Mouse (Mus musculus): ENCODE results near the gene Cyp2d11. TPM values are rescaled to one million over a fixed set of nuclear protein-coding genes. Genes with fewer than 3 reads are reported as not detected.
"Not testable (repeated sequence)": the region's sequence is repeated elsewhere in the genome, so short reads cannot be mapped to it uniquely, and the experiment has no call there.

Cyp2d11 gene
- total and polyA plus RNA-seq, 2 experiments from 2014 or later: not detected

DNA sequence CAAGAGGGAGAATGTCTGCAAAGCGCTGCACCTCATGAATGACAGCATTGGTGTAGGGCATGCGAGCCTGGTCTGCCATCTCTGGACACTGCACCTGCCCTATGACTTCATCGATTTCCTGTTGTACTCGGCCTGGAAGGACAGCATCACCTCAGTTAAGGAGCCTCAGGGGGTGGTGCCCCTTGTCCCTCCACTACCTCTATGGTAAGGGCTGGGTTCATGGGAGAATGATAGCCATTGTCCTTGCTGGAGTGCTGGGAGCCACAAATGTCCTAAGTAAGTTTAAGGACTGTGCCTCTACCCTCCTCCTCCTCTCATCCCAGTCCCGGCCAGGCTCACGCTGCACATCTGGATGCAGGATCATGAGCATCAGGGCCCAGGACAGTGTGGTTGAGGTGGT is 21.4 kb downstream of the Cyp2d11 start:
- no peaks in the 10 kb centered on the region for H3K36me3 ChIP-seq (ENCODE audit: insufficient read depth, low read length)
- DNase-seq (ENCODE audit: low spot score) (no peak), ATAC-seq (ENCODE audit: low FRiP score) (no peak)
- H3K9ac ChIP-seq (replicated peaks; ENCODE audit: low read length, poor library complexity, severe bottlenecking): no peak overlapping the region
- WGBS: 92% methylated on average over 6 of the region's 6 CpGs
- no peaks in the 10 kb centered on the region for H3K9me3 ChIP-seq (ENCODE audit: low read length)
- H3K4me1 ChIP-seq (ENCODE audit: insufficient read depth, low read length): no peaks in the 10 kb centered on the region
- H3K4me3 ChIP-seq (ENCODE audit: low read depth, low read length): no peak overlapping the region
- no peaks in the 10 kb centered on the region for H3K27me3 ChIP-seq (ENCODE audit: insufficient read depth, low read length)
- no peak overlapping the region for H3K4me2 ChIP-seq (ENCODE audit: low read depth, low read length, poor library complexity, severe bottlenecking)
- no peak for TF ChIP-seq CTCF (IDR thresholded peaks at IDR 0.05)
- H3K27ac ChIP-seq (ENCODE audit: low read depth, low read length): no peak overlapping the region

DNA sequence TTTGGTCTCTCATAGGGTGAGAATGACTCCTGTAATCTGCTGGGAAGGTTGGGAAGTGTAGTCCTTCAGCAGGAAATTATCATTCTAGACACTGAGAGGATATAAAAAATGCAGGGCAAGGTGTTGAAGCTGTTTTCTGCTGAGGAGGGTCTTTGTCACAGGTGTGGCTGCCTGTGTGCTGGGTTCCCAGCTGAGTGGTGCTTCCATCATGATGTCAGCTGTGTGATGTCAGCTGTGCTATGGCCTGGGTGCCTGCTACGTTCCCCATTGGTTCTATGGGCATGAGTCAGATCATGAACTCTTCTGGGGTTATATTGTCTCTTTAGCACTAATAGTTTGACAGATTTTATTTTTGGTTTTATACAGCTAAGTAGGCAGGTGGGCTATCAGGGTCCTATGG is 25.0 kb downstream of the Cyp2d11 start:
- no peak overlapping the region for H3K4me2 ChIP-seq (ENCODE audit: low read depth, low read length, poor library complexity, severe bottlenecking)
- no peak overlapping the region for H3K4me3 ChIP-seq (ENCODE audit: low read depth, low read length)
- H3K27me3 ChIP-seq (ENCODE audit: insufficient read depth, low read length): no peaks in the 10 kb centered on the region
- TF ChIP-seq CTCF (IDR thresholded peaks at IDR 0.05): no peak
- no peak for ATAC-seq (ENCODE audit: low FRiP score)
- no peak overlapping the region for H3K9ac ChIP-seq (replicated peaks; ENCODE audit: low read length, poor library complexity, severe bottlenecking)
- DNase-seq (ENCODE audit: low spot score): no peak
- H3K9me3 ChIP-seq (ENCODE audit: low read length): no peaks in the 10 kb centered on the region
- no peaks in the 10 kb centered on the region for H3K4me1 ChIP-seq (ENCODE audit: insufficient read depth, low read length)
- no peaks in the 10 kb centered on the region for H3K36me3 ChIP-seq (ENCODE audit: insufficient read depth, low read length)
- WGBS: 88% methylated on average over 1 of the region's 1 CpGs
- no peak overlapping the region for H3K27ac ChIP-seq (ENCODE audit: low read depth, low read length)

- ATAC-seq (ENCODE audit: low FRiP score) (no peak), DNase-seq (ENCODE audit: low spot score) (no peak)
- H3K27ac ChIP-seq (ENCODE audit: low read depth, low read length): no peak overlapping the region
- WGBS: 90% methylated on average over 4 of the region's 4 CpGs
- no peaks in the 10 kb centered on the region for H3K36me3 ChIP-seq (ENCODE audit: insufficient read depth, low read length)
- no peak overlapping the region for H3K9ac ChIP-seq (replicated peaks; ENCODE audit: low read length, poor library complexity, severe bottlenecking)
- H3K4me3 ChIP-seq (ENCODE audit: low read depth, low read length): no peak overlapping the region
- no peak for TF ChIP-seq CTCF (IDR thresholded peaks at IDR 0.05)
- no peaks in the 10 kb centered on the region for H3K27me3 ChIP-seq (ENCODE audit: insufficient read depth, low read length)
- no peak overlapping the region for H3K4me2 ChIP-seq (ENCODE audit: low read depth, low read length, poor library complexity, severe bottlenecking)
- no peaks in the 10 kb centered on the region for H3K9me3 ChIP-seq (ENCODE audit: low read length)
- no peaks in the 10 kb centered on the region for H3K4me1 ChIP-seq (ENCODE audit: insufficient read depth, low read length)
These were observed 25.7 kb downstream of the Cyp2d11 start for GRCm38 (mm10) chr15:82368146-82368545.

DNA sequence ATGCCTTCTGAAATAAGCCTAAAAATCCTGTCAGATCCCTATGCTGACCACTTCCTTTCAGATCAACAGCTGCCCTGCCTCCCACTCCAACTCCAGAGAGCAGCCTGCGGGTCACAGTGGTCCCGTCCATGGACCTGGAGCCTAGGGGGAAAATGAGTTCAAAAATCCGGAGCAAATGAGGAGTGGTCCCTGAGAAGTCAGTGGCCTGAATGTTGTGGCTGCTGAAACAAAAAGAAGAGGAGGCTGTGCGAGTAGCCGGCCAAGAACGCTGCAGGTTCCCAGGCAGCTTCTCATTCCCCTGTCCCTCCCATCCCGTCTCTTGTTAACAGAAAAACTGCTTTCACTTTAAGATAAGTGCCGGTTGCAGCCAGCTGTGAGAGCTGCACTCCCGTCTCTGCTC is 29.3 kb downstream of the Cyp2d11 start:
- not testable (repeated sequence) for H3K27me3 ChIP-seq (ENCODE audit: insufficient read depth, low read length); H3K36me3 ChIP-seq (ENCODE audit: insufficient read depth, low read length); H3K4me3 ChIP-seq (ENCODE audit: low read depth, low read length); H3K4me2 ChIP-seq (ENCODE audit: low read depth, low read length, poor library complexity, severe bottlenecking); H3K27ac ChIP-seq (ENCODE audit: low read depth, low read length); H3K9ac ChIP-seq (replicated peaks; ENCODE audit: low read length, poor library complexity, severe bottlenecking); H3K9me3 ChIP-seq (ENCODE audit: low read length); H3K4me1 ChIP-seq (ENCODE audit: insufficient read depth, low read length); ATAC-seq (ENCODE audit: low FRiP score); DNase-seq (ENCODE audit: low spot score)
- 18% methylated on average over 6 of the region's 9 CpGs for WGBS

- not testable (repeated sequence) for H3K4me2 ChIP-seq (ENCODE audit: low read depth, low read length, poor library complexity, severe bottlenecking); H3K9ac ChIP-seq (replicated peaks; ENCODE audit: low read length, poor library complexity, severe bottlenecking); H3K4me1 ChIP-seq (ENCODE audit: insufficient read depth, low read length); H3K9me3 ChIP-seq (ENCODE audit: low read length); H3K36me3 ChIP-seq (ENCODE audit: insufficient read depth, low read length); H3K27ac ChIP-seq (ENCODE audit: low read depth, low read length); ATAC-seq (ENCODE audit: low FRiP score); H3K4me3 ChIP-seq (ENCODE audit: low read depth, low read length); H3K27me3 ChIP-seq (ENCODE audit: insufficient read depth, low read length); DNase-seq (ENCODE audit: low spot score)
- WGBS: 93% methylated on average over 7 of the region's 12 CpGs
These were observed 30.0 kb downstream of the Cyp2d11 start for GRCm38 (mm10) chr15:82363801-82364200.

DNA sequence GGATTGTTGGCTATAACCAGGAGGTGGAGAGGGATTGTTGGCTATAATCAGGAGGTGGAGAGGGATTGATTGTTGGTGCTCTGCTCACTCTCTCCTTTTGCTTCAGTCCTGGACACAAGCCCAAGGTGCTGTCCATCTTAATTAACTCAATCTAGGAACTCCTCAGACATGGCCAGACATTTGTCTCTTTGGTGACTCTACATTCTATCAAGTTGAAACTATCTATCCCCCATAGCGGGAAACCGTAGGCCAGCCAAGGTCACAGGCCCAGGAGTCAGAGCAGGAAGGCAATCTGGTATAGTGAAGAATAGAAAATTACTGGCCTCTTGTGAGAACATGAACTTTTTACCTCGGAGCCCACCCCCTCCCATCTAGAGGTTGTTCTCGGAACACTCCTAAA is 31.6 kb downstream of the Cyp2d11 start:
- ATAC-seq (ENCODE audit: low FRiP score): no peak
- Histone ChIP-seq H3K27me3 (ENCODE audit: insufficient read depth, low read length) (no peaks in the 10 kb centered on the region), H3K9ac (replicated peaks; ENCODE audit: low read length, poor library complexity, severe bottlenecking) (no peak overlapping the region), H3K27ac (ENCODE audit: low read depth, low read length) (no peak overlapping the region), H3K36me3 (ENCODE audit: insufficient read depth, low read length) (no peaks in the 10 kb centered on the region), H3K4me3 (ENCODE audit: low read depth, low read length) (no peak overlapping the region), H3K4me1 (ENCODE audit: insufficient read depth, low read length) (no peaks in the 10 kb centered on the region), H3K4me2 (ENCODE audit: low read depth, low read length, poor library complexity, severe bottlenecking) (no peak overlapping the region), H3K9me3 (ENCODE audit: low read length) (no peaks in the 10 kb centered on the region)
- 86% methylated on average over 3 of the region's 4 CpGs for WGBS
- DNase-seq (ENCODE audit: low spot score): no peak
- no peak for TF ChIP-seq CTCF (IDR thresholded peaks at IDR 0.05)

All from midbrain, postnatal 0 days (tissue).